Comparison of ENCODE assay signal across 12 mouse cellular contexts in genomic region chr10:68587416-68588040, GRCm38 (mm10).
"Had no signal": no experiment of that assay in that cellular context is flagged by ENCODE, and none has a peak within 500 bp of the region (broad histone marks: within the 10 kb centered on the region; RNA-seq: fewer than 3 reads in every experiment).

No protein-coding gene starts in this region.

- H3K36me3 ChIP-seq: limb, embryonic 13.5 days; liver, embryonic 15.5 days; midbrain, embryonic 13.5 days had no signal

- H3K4me3 ChIP-seq: limb, embryonic 13.5 days; liver, embryonic 15.5 days; midbrain, embryonic 13.5 days had no signal

- H3K27me3 ChIP-seq: limb, embryonic 13.5 days; liver, embryonic 15.5 days; midbrain, embryonic 13.5 days had no signal

- H3K4me1 ChIP-seq: limb, embryonic 13.5 days; liver, embryonic 15.5 days had no signal

- H3K27ac ChIP-seq: limb, embryonic 13.5 days; liver, embryonic 15.5 days; midbrain, embryonic 13.5 days had no signal

- ATAC-seq: lung, postnatal 0 days; midbrain, embryonic 13.5 days had no signal

- H3K9ac ChIP-seq: limb, embryonic 13.5 days; liver, embryonic 15.5 days; midbrain, embryonic 13.5 days had no signal

- DNase-seq: layer of hippocampus, adult 9-11 months; layer of hippocampus, postnatal 36 days; lung, adult 2 months; lung, postnatal 36 days; right cerebral cortex, postnatal 14 days; thymus, adult 18-20 months; thymus, postnatal 14 days had no signal

- H3K4me2 ChIP-seq: limb, embryonic 13.5 days; liver, embryonic 11.5 days; liver, embryonic 15.5 days; midbrain, embryonic 13.5 days had no signal

- H3K9me3 ChIP-seq: limb, embryonic 13.5 days; liver, embryonic 15.5 days; midbrain, embryonic 13.5 days had no signal
